Mouse (Mus musculus) T-helper 17 cell (primary cell): ENCODE results near the gene Pde4b.

Source experiments
- in situ Hi-C, 2 experiments: fragments of 300-600 bp; cut with MboI, MseI; formaldehyde crosslinking; loops; 1 replicate in 1 of 2; 2 replicates in 1 of 2; pipeline ENCODE4 v1.15.1; 2025; ENCODE audit warnings: high pct_unique_total_duplicates in 2 of 2

The Pde4b gene

DNA sequence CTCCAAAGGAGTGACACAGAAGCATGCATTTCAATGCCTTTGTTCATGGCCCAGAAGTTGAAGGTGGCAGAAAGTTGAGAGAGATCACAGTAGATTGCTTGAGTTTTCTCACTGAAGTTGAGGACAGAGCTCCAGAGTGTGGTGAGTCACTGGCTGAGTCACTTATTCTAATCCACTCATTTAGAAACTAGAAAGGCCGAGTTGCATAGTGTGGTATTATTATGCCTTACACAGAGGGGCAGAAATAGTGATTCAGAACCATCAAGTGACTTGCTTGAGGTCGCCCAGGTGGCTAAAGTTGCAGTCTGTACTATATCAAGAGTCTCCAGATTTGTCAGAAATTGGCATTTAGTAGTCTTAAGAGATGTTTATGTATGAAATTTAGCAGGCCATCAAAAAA is 306.3 kb downstream of the Pde4b start:
- in situ Hi-C loops, result no loop called here

DNA sequence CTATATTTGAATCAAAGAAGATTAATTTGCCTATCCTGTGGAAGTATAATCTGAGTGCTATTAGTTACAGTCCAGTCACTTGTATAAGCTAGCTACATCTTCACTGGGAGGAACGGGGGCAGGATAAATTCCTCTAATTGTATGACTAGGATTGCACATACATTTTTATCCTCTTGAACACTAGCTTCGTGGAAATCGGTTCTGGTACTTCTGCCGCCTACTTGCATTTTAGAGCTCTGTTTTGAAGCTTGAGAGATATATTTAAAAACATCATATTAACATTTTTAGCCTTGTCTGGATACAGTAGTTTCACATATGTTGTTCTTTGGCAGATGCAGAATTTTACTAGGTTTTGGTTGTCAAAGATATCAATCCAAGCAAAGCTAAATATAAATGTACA is 310.0 kb downstream of the Pde4b start:
- in situ Hi-C loops, result no loop called here

DNA sequence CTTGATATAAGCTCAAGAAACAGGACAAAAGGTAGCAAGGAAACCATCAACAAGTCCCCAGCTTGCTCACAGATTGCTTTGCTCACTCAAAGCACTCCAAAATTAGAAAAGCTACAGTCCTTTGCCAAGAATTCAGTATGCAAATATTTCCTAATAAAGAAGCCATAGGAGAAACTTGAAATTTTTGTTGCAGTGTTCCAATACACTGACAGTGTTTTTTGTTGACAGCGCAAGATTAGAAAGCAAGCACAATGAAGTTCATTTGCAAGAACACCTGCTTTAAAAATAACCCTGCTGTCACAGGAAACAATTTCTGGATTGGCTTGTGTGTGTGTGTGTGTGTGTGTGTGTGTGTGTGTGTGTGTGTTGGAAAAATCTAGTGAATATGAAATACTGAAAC is 311.2 kb downstream of the Pde4b start:
- in situ Hi-C loops, result no loop called here

DNA sequence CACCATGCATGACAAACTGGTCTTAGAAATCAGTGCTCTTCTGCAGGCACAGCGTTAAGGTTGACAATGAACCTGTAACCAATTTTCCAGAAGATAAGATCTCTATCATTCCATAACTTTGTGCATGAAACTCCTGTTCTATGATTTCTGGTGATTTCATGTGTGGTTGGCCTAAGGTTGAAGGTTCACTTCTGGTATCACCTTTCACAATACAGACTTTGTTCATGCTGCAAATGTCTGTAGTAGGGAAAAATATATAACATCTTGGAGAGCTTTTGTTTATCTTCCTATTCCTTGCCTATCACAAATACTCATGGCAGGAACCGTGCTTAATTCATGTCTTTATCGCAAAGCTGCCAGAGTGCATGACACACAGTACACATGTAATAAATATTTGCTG is 319.5 kb downstream of the Pde4b start:
- in situ Hi-C loops, result no loop called here

DNA sequence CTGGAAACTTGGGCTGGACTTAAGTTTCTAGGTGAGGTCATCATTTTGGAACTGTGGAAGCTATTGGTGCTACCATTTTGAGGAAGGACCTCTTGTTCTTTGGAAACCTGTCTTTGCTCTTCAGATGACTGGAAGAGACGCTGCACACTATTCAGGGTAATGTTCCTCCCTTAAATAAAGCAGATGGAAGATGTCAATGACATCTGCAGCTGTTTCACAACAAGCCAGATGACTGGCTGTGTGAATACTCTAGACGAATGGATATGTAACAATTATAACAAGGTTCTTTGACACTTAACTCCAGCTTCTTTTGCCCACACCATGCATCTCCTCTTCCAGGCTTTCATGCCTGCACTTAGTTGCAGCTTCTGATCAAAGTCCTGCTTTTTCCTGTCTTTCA is 320.8 kb downstream of the Pde4b start:
- in situ Hi-C loops, result no loop called here

DNA sequence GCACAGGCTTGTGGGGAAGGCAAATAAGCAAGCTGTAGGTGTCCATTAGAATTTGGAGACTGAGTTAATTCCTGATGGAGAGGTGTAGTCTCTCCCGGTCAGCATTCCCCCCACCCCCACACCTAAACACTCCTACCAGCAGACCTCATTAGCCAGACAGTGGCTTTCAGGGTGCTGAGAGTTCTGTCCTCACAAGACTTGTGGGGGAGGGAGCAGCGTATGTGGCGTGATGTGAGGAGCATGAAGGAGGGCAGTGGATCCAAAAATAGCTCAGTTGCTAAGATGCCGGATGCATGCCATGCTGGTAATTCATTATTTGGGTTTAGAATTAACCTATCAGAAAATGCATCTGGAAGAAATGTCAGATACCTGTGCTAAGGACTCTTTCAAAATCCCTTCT is 321.6 kb downstream of the Pde4b start:
- in situ Hi-C loops, result no loop called here

DNA sequence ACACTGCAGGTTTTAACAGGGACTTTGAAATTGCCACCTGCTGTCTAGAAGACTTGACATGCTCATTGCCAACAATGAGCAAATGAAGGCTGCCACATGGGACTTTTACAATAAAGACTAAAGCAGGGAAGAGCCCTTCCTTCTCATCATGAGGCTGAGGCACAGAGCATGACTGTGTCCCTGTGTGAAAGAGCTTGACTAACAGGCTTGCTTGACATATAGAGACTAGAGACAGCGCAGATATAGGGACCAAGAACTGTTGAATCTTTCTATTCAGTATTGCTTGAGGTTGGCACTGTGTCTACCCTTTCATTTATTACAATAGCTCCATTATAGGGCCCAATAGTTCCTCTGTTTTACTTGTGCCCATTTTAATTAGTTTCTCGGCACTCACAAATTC is 325.8 kb downstream of the Pde4b start:
- in situ Hi-C loops, result no loop called here

DNA sequence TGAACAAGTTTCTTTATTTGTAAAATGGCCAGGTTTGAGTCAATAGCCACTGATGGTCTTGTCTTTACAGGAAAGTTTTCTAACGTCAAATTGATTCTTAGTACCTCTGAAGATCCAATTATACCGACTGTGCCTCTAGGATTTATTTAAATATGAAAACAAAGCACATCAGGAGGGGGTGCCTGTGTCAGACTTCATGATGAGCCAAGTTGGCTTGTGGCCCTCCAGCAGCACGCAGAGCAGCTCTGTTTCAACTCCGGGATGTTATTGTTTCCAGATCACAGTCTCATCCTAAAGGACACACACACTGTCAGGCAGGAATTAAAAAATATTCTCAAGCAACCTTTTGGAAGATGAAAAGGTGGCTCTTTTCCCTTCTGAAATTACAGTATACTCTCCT is 326.5 kb downstream of the Pde4b start:
- in situ Hi-C loops, result no loop called here

DNA sequence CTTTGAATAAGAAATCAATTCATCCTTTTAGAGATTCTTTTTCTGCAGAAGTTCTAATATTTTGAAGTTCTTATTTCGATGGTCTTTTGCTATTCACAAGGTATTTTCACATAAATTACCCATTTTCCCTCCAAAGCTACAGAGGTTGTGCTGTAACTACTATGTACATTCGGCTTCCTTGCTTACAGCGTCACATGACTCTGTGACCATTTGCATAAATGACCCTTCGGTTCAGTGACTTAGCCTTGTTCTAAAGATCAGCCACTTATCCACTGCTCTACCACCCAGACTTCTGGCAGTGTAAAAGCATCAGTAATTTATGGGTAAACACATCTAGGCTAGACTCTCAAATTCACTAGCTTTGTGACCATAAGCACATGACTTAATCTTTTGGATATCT is 327.3 kb downstream of the Pde4b start:
- in situ Hi-C loops, result no loop called here

DNA sequence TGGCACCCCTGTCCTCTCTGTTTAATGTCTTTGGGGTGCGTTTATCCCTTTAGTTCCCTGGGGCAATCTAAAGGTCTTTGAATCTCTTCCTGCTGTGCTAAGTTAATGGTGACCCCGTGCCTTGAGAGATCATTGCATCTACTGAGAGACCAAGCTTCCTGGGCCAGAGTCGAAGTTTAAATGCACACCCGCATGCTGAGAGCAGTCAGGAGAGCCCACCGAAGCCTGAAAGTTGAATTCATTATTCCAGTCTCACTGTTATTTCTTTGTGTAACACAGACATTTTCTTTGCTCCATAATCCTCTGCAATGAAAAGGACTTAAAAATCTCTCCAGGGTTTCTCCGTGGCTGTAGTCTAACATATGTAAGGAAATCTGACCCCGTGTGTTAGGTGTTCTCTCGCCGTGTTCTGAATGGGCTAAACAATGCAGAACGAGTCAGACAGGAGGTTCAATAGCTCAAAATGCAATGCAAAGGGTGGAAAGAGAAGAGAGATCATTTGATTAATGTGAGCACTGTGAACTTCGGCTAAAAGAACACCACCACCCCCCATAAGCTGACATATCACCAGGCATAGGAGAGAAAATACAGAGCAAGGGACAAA is 333.6 kb downstream of the Pde4b start:
- in situ Hi-C loops, result no loop called here

DNA sequence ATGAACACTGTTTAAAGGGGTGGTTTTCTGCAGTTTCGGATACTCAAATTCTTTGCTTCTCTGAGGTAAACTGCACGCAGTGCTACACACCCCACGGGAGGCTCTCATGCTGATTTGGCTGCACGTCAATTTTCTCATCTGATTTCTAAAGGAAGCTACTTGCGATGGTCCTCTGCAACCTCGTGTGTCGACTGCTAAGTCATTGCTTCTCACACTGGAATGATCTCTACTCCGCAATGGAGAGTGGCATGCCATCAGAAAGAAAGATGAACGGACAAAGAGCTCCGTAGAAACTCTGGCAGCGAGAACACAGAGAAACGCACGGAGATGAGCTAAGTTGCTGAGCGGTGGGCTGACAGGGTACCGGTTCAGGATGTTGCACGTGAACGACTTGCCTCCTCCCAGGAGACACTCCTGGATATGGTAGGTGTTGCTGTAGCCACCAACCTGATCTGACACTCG is 334.1 kb downstream of the Pde4b start:
- in situ Hi-C loops, result no loop called here

DNA sequence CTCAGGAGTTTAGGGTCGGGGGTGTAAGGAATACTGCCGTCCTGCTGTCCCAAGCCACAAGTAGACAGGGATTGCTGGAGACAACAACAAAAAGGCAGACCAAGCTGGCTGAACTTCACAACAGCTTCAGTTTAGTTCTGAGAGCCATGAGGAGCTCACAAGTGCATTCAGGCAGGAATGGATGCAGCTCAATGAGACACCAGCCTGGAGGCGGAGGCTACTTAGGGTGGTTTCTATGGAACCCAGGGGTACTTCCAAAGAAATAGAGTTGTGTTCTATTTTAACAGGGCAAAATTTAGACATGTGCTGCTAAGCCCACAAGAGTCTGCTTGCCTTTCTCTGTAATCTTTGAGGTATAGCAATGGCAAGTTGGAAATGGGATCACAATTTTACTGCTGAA is 336.8 kb downstream of the Pde4b start:
- in situ Hi-C loops, result no loop called here

DNA sequence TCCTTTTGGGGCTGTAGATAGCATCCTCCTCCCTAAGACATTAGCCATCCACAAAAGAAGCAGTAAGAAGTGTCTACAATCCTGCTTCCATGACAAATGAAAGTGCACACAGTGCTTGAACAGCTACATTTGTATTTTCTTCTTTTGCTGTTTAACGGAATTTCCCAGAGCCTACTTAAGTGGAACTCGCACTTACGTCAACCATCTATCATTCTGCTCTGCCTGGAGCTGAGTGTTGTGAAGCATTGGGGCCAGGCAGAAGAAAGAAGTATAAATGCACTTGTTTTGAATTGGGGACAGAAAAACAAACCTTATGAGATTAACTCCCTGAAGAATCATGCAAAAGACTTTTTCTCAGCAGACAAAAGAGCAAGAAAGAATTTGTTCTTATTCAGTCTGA is 338.1 kb downstream of the Pde4b start:
- in situ Hi-C loops, result no loop called here

DNA sequence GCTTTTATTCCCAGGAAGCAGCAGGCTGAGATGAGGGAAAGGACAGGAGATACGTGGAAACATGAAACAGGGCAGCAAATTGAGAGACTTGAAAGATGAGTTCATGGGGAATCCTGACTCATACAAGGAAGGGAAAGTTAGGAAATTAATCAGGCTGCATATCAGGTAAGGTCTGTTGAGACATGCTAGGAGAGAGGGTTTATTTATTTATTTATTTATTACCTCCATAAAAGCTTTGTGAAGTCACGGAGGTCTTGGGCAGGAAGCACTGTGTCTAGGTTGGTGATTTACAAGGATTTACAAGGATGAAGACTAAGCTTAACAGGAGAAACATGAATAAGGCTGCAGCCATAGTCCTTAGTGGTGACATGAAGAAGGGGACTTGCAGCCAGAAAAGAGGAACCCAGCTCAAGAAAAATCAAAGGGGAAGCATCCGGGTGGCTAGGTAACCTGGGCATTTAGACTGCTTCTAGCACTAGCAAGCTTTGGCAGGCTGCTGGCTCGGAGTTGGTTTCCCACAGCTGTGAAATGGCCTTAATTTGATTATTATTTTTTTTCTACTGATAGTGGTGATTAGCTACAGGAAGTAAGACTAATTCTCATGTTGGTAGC is 342.5 kb downstream of the Pde4b start:
- in situ Hi-C loops, result no loop called here

DNA sequence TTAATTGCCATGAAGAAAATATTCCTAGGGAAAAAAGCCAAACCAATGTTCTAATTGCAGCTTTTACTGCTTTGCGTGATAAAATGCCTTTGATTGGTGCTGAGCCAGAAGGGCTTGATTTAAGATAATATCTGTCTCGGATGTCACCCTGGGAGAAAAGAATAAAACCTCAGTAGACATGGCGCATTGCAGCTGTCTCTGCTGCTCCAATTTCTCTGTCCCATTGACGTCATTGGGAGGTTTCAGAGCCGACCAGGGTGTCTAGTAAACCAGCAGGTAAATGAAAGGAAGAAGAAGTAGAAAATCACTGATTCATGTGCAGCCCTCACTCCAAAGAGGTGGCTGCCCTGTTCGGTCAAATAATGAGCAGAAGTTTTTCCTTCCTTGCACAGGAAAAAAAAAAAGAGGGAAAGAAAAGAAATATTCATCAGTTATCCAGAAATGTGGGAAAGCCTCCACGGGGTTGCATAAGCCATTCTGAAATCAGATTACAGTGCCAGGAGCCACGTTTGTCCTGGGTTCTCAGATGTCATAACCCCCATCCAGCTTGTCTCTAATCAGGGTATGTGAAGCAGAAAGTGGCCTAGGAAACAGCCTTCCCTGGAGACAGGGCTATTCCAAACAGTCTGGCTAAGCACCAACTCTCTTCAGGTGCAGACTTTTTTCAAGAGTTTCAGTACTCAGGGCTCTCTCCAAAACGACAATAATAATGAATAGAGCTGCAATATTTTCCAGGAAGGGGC is 344.9 kb downstream of the Pde4b start:
- in situ Hi-C loops, result no loop called here

DNA sequence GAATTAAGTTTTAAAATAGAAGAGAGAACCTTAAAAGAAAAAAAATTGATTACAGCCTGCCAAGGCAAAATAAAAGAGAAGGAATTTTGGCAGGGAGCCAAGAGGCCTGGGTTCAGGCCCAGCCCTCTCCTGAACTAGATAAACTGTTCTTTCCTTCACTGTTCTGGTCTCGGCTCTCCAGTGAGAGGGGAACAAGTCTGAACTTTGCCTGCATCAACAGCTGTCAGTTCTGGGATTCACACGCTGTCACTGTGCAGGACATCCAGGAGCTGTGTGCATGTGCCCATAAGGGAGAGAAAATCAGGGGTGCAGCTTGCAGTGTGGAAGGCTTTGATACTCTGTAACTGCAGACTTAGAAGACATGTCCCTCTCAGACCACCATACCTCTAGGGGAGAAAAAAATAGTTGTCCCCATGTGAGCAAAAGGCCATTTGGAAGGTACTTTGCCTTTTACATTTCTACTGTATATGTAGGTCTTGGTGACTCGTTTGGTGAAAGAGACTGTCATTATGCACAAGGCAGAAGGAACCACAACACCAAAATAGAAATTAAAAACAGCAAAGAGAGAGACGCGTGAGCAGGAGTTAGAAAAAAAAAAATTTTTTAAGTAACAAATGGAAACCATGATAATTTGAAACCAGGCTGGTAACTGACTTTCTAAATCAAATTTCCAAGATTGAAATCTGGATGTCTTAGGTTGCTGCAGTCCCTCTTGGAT is 352.2 kb downstream of the Pde4b start:
- in situ Hi-C loops, result no loop called here

DNA sequence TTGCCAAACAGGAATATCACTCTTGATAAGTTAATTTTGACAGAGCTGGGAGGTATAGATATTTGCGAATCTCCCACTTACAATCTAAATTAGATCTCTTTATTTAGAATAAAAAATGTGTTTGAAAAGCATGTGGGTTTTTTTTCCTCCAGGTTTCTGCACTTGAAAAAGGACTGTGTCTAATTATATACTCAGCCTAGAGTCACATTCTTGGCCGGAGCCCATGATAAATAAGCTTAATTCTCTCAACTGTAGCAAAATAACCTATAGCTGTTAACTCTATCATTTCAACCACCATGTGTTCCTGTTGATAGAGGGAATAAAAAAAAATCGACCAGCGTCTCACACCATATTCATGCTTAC is 352.8 kb downstream of the Pde4b start:
- in situ Hi-C loops, result no loop called here

DNA sequence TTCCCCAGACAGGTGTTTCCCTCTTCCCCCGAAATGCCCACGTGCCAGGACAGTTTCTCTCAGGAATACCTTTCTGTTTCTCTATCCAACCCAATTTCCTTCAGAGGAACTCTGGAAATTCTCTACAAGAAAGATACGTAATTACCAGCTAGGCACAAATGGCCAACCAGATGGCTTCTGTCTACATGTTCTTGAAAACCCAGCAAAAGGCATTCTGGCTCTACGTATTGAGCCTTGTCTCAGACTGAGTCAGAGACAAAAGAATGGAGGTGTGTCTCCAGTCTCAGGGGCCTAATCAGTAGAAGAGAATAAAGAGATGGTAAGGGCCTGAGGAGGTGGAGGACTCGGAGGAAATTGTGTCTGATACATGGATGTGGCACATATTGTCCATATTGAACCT is 356.2 kb downstream of the Pde4b start:
- in situ Hi-C loops, result no loop called here

DNA sequence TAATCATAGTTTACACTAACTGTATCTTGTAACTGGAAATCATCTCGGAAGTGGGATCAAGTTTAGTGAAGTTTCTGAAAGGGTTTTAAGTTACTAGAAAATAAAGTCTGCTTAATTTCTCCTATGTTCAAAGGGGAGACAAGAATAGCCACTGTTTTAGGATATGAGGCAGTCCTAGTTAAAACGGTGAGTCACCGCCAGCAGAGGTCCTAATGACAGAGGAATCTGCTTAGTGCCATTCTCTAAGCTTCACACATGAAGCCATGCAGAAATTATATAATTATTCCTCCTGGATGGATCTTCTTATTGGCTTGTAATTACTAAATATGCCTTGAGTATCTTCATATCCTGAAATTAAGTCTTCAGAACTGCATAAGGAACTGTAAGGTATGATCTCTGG is 357.2 kb downstream of the Pde4b start:
- in situ Hi-C loops, result no loop called here

DNA sequence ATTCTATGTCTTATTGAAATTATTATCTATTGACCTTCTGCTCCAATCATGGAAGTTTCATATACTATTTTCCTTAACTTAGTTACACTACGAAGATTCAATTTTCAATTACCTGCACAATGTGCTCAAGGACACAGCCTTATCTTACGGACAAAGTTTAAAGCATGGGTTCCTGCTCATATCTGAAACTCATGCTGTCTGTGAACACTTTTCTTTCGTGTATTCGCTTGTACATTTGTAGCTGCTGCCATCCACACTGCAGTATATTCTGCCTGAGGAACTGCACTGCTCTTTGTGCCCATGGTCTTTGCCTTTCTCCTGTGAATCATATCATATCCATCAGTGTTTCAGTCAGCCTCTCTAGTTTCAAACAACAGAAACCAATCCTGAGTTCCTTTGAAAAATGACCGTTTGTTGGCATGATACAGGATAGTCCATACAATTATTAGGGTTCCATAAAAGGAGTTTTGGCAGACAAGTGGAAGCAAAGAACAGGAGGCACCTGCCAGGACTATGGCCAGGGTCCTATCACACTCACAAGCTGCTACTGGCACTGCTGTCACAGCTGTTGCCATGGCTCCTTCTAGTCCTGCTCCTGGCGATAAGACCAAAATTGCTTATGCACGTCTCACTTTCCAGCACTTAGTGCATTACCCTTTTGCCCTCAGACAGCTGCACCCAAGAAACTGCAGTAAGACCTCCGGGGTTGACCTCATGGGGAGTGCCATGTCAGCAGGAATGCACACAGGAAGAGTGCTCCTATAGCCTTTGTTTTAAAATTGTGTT is 359.0 kb downstream of the Pde4b start:
- in situ Hi-C loops, result no loop called here

DNA sequence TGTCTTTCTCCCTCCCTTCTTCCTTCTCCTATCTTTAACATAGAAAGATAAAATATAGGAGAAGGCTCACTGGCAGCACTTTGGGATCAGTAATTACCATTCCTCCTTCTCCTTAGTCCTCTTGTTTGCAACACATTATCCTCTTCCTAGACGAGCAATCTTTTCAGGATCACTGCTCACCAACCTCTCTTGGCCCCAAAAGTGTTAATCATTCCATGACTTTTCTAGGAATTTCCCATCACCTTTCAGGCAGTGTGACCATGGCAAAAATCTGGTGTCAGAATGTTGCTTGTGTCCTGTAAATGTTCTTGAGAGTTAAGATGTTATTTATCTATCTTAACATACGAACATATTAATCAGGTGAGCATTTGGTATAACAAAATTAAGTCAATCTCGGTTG is 369.1 kb downstream of the Pde4b start:
- in situ Hi-C loops, result loop anchor here in 1 of 2 experiments (25.0 kb wide), 1 partner anchor 1731 kb away; no protein-coding TSS in a partner anchor
